Mouse (Mus musculus) thymus, adult 2 months (tissue): Measurements from ENCODE around the gene Gorasp2.

Experiments
- CTCF ChIP-seq: fragments of 200-500 bp; IDR thresholded peaks from 2 replicates; pipeline ENCODE4 v1.5.1; 2012; ENCODE audit warnings: mild to moderate bottlenecking, control low read depth, low read length, moderate library complexity, borderline replicate concordance; ENCODE audit not compliant: control insufficient read depth, poor library complexity, insufficient read depth; ENCODE audit errors: extremely low read depth
- POLR2A ChIP-seq: fragments of 200-500 bp; IDR thresholded peaks from 2 replicates; pipeline ENCODE4 v1.6.1; 2012; ENCODE audit warnings: mild to moderate bottlenecking, low read length, control low read depth, moderate library complexity; ENCODE audit not compliant: control insufficient read depth, poor library complexity, insufficient read depth; ENCODE audit errors: extremely low read depth

DNA sequence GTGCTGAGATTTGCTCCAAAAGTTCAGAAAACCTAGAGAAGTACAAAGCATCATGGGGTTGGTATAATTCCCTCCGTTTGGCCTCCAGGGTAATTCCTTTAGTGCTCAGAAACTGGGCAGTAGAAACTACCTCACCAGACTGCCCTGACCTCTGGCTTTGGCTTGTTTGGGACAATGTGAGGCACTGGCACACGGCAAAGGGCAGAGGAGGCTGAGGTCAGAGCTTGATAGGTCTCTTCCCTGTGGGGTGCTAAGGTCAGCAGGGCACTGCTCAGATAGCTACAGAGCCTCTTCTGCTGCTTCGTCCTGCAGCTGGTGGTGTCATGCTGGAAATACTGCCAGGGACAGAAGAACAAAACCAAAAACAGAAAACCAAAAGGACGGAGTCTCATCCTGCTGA, 13.7 kb upstream of the Gorasp2 start:
- TF ChIP-seq CTCF (no peak), POLR2A (no peak)
